Mouse (Mus musculus) induced T-regulatory cell, adult 2 months (primary cell): Measurements from ENCODE around the gene Pno1.
"Not testable (repeated sequence)": the region's sequence is repeated elsewhere in the genome, so short reads cannot be mapped to it uniquely, and the experiment has no call there.

Source experiments
- DNase-seq: peaks from one replicate; pipeline ENCODE4 v3.0.0-alpha.2; 2012; ENCODE audit warnings: low read depth

Pno1 gene

GRCm38 (mm10) chr11:17211258-17212140 lies at the start of gene Pno1:
Gene Pno1, minus strand, starts transcription at chr11:17211568.
- DNase-seq = peak; percentile 99

GRCm38 (mm10) chr11:17257861-17258260 lies 46.5 kb upstream of the Pno1 start:
- DNase-seq = peak; percentile 84

- DNase-seq = peak; percentile 96
Observed at GRCm38 (mm10) chr11:17257443-17257842, 46.1 kb upstream of the Pno1 start, which contains the start of gene C1d. Gene C1d, plus strand, starts transcription at chr11:17257579.

GRCm38 (mm10) chr11:17256813-17257365 lies 45.5 kb upstream of the Pno1 start:
- DNase-seq = peak; percentile 19

GRCm38 (mm10) chr11:17248715-17249114 lies 37.3 kb upstream of the Pno1 start:
- DNase-seq = no peak

- DNase-seq = not testable (repeated sequence)
Observed at GRCm38 (mm10) chr11:17238598-17238997, 27.2 kb upstream of the Pno1 start.

- no peak for DNase-seq
Observed at GRCm38 (mm10) chr11:17236449-17237037, 25.2 kb upstream of the Pno1 start.

GRCm38 (mm10) chr11:17232792-17233191 lies 21.4 kb upstream of the Pno1 start:
- no peak for DNase-seq

- DNase-seq = no peak
Observed at GRCm38 (mm10) chr11:17221126-17221525, 9.8 kb upstream of the Pno1 start.

- no peak for DNase-seq
Observed at GRCm38 (mm10) chr11:17215475-17215874, 4.1 kb upstream of the Pno1 start.

GRCm38 (mm10) chr11:17212903-17213509 lies 1.6 kb upstream of the Pno1 start:
- DNase-seq = peak; percentile 16

- DNase-seq = no peak
Observed at GRCm38 (mm10) chr11:17212141-17212495, 750 bp upstream of the Pno1 start.

- no peak for DNase-seq
Observed at GRCm38 (mm10) chr11:17202481-17202880, 8.9 kb downstream of the Pno1 start.

GRCm38 (mm10) chr11:17200936-17201335 lies 10.4 kb downstream of the Pno1 start:
- DNase-seq = no peak

- DNase-seq = no peak
Observed at GRCm38 (mm10) chr11:17199840-17200501, 11.4 kb downstream of the Pno1 start.

- DNase-seq = no peak
Observed at GRCm38 (mm10) chr11:17199170-17199569, 12.2 kb downstream of the Pno1 start.

- peak; percentile 47 for DNase-seq
Observed at GRCm38 (mm10) chr11:17192151-17192844, 19.1 kb downstream of the Pno1 start.

- no peak for DNase-seq
Observed at GRCm38 (mm10) chr11:17188786-17189185, 22.6 kb downstream of the Pno1 start.

GRCm38 (mm10) chr11:17187649-17188048 lies 23.7 kb downstream of the Pno1 start:
- no peak for DNase-seq

- DNase-seq = no peak
Observed at GRCm38 (mm10) chr11:17183165-17183564, 28.2 kb downstream of the Pno1 start.

- no peak for DNase-seq
Observed at GRCm38 (mm10) chr11:17181807-17182206, 29.6 kb downstream of the Pno1 start, which contains the start of gene Wdr92. Gene Wdr92, plus strand, starts transcription at chr11:17182107.
